Mouse (Mus musculus) liver, embryonic 14.5 days (tissue): Measurements from ENCODE around the gene Dync1li1. TPM values are rescaled to one million over a fixed set of nuclear protein-coding genes. Genes with fewer than 3 reads are reported as not detected.
A peak's percentile ranks its signal among the peaks of the same experiment; 100 is the strongest.
"Not testable (repeated sequence)": the region's sequence is repeated elsewhere in the genome, so short reads cannot be mapped to it uniquely, and the experiment has no call there.

Source experiments
- ATAC-seq: fragments of 200-750 bp; cut with Nextera tagmentation; 2 replicates; pipeline ENCODE4 v1.8.0; 2017; ENCODE audit warnings: moderate number of reproducible peaks, mild to moderate bottlenecking, moderate library complexity; ENCODE audit not compliant: insufficient read depth
- DNase-seq, 3 experiments: peaks; one replicate each; pipeline ENCODE4 v3.0.0-alpha.2; 2012 to 2013; ENCODE audit warnings: low read depth in 3 of 3, low spot score in 3 of 3
- H3K27ac ChIP-seq: fragments of 300-500 bp; sonication (generic); 2 replicates; pipeline ENCODE4 v1.5.1; 2014; ENCODE audit warnings: moderate library complexity, mild to moderate bottlenecking, control low read depth, inconsistent platforms
- H3K27me3 ChIP-seq: fragments of 300-500 bp; sonication (generic); 2 replicates; pipeline ENCODE4 v1.6.1; 2014; ENCODE audit warnings: mild to moderate bottlenecking, low read length, moderate library complexity; ENCODE audit not compliant: control insufficient read depth, insufficient read depth
- H3K36me3 ChIP-seq: fragments of 300-500 bp; sonication (generic); replicated peaks from 2 replicates; pipeline ENCODE4 v1.6.1; 2014; ENCODE audit warnings: low read depth; ENCODE audit not compliant: control insufficient read depth, insufficient read depth
- H3K4me1 ChIP-seq, 2 experiments: fragments of 200-500 bp in 1 of 2; fragments of 300-500 bp in 1 of 2; sonication (generic) in 1 of 2; replicated peaks; 2 replicates each; pipeline ENCODE4 v1.6.1; 2012 to 2014; ENCODE audit warnings: antibody characterized with exemption in 1 of 2, inconsistent platforms in 1 of 2, low read length in 1 of 2; ENCODE audit not compliant: control insufficient read depth in 2 of 2, insufficient read depth in 2 of 2
- H3K4me2 ChIP-seq: fragments of 300-500 bp; sonication (generic); 2 replicates; pipeline ENCODE4 v1.6.1; 2014; ENCODE audit warnings: low read depth, mild to moderate bottlenecking, control low read depth, moderate library complexity
- H3K4me3 ChIP-seq, 2 experiments: fragments of 200-500 bp in 1 of 2; fragments of 300-500 bp in 1 of 2; sonication (generic) in 1 of 2; 2 replicates each; pipeline ENCODE4 v1.5.1; 2012 to 2014; ENCODE audit warnings: low read depth in 2 of 2, low read length in 2 of 2, mild to moderate bottlenecking in 2 of 2, control low read depth in 1 of 2, inconsistent platforms in 1 of 2, moderate library complexity in 1 of 2; ENCODE audit not compliant: insufficient read depth in 1 of 2
- H3K9ac ChIP-seq: fragments of 300-500 bp; sonication (generic); replicated peaks from 2 replicates; pipeline ENCODE4 v1.6.1; 2014; ENCODE audit warnings: mild to moderate bottlenecking, control low read depth, moderate library complexity
- H3K9me3 ChIP-seq: fragments of 300-500 bp; sonication (generic); 2 replicates; pipeline ENCODE4 v1.6.1; 2016; ENCODE audit warnings: low read length, mixed read lengths; ENCODE audit not compliant: control insufficient read depth
- CTCF ChIP-seq: IDR thresholded peaks from 2 replicates; pipeline ENCODE4 v1.5.1; 2016; ENCODE audit warnings: antibody characterized with exemption, low read depth, control low read depth
- EP300 ChIP-seq: IDR thresholded peaks from 2 replicates; pipeline ENCODE4 v1.6.1; 2016; ENCODE audit warnings: antibody characterized with exemption, low read depth
- WGBS: fragments of 180-500 bp; shearing (Covaris S2); extraction: QIAGEN DNeasy Blood & Tissue Kit; methylation state at CpG from one replicate; pipeline ENCODE4 v1.1.7; 2014; ENCODE audit not compliant: insufficient replicate concordance; 5-methylcytosine and 5-hydroxymethylcytosine counted together
- polyA plus RNA-seq, 2 experiments: library from polyadenylated mRNA; depleted of rRNA in 1 of 2; stranded (reverse) in 1 of 2; unstranded in 1 of 2; fragments of >200 nt; fragmentation: Nextera tagmentation in 1 of 2; extraction: Ambion mirVana in 1 of 2; gene quantifications; 2 replicates each; pipeline versions ENCODE4 v1.2.1 to v1.2.3; 2012 to 2014

Dync1li1 gene
- polyA plus RNA-seq, 2 experiments: 10.3 to 10.8 TPM

GRCm38 (mm10) chr9:114647506-114648432, 40.8 kb upstream of the Dync1li1 start:
- Histone ChIP-seq H3K27ac (no peak overlapping the region), H3K27me3 (no peaks in the 10 kb centered on the region), H3K4me2 (no peak overlapping the region), H3K36me3 (no peaks in the 10 kb centered on the region), H3K9me3 (no peaks in the 10 kb centered on the region), H3K4me1 (no peaks in the 10 kb centered on the region), H3K9ac (no peak overlapping the region), H3K4me3 (no peak overlapping the region)
- ATAC-seq (no peak), DNase-seq (no peak)
- TF ChIP-seq EP300: no peak
- TF ChIP-seq CTCF: 0 out of 2 replicates have a peak, but pooled peaks have one; percentile 13
- 67% methylated on average over 28 of the region's 28 CpGs for WGBS

- H3K27me3 ChIP-seq, H3K36me3 ChIP-seq, H3K4me1 ChIP-seq, H3K4me2 ChIP-seq, H3K9ac ChIP-seq, H3K9me3 ChIP-seq, ATAC-seq, H3K4me3 ChIP-seq, H3K27ac ChIP-seq: not testable (repeated sequence)
- TF ChIP-seq CTCF: peak; percentile 67
- DNase-seq: peak in 2 of 3 experiments; percentile 17
- WGBS: 40% methylated on average over 8 of the region's 9 CpGs
Observed at GRCm38 (mm10) chr9:114648472-114648871, 40.1 kb upstream of the Dync1li1 start.

DNA sequence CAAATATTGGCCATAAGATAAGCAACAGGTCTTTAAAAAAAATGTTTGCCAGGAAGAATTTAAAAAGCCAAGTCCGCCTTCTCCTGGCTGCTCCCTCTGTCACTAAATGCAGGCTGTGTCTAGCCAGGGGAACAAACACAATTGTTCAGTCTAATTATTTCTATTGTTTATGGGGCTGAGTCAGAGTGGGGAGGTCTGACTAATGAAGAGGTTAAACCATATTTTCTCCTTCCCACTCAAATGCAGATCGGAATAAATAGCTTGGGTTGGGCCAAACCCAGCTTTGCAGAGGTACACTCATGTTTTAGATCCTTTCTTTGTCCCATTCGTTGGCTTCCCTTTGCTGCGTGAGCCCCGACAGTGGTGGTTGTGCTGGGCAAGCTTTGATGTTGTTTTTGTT, 39.2 kb upstream of the Dync1li1 start:
- Histone ChIP-seq H3K4me1 (no peaks in the 10 kb centered on the region), H3K27me3 (no peaks in the 10 kb centered on the region), H3K27ac (no peak overlapping the region), H3K4me2 (no peak overlapping the region), H3K36me3 (no peaks in the 10 kb centered on the region), H3K9ac (no peak overlapping the region), H3K4me3 (no peak overlapping the region), H3K9me3 (no peaks in the 10 kb centered on the region)
- no peak for ATAC-seq
- WGBS: 57% methylated on average over 5 of the region's 5 CpGs
- TF ChIP-seq CTCF (no peak), EP300 (no peak)
- DNase-seq: no peak

GRCm38 (mm10) chr9:114650938-114651634, 37.5 kb upstream of the Dync1li1 start:
- 44% methylated on average over 21 of the region's 21 CpGs for WGBS
- Histone ChIP-seq H3K4me2 (no peak overlapping the region), H3K4me1 (no peaks in the 10 kb centered on the region), H3K9me3 (no peaks in the 10 kb centered on the region), H3K27me3 (no peaks in the 10 kb centered on the region), H3K36me3 (no peaks in the 10 kb centered on the region), H3K27ac (no peak overlapping the region), H3K9ac (no peak overlapping the region), H3K4me3 (no peak overlapping the region)
- DNase-seq: no peak
- ATAC-seq: no peak
- no peak for TF ChIP-seq CTCF

- H3K4me1 ChIP-seq: no peaks in the 10 kb centered on the region
- H3K9ac ChIP-seq: no peak overlapping the region
- no peaks in the 10 kb centered on the region for H3K36me3 ChIP-seq
- no peak for TF ChIP-seq EP300
- peak; percentile 39; the same call in 1 of the 2 replicates for TF ChIP-seq CTCF
- no peaks in the 10 kb centered on the region for H3K9me3 ChIP-seq
- ATAC-seq (no peak), DNase-seq (no peak)
- 72% methylated on average over 4 of the region's 4 CpGs for WGBS
- no peaks in the 10 kb centered on the region for H3K27me3 ChIP-seq
- H3K27ac ChIP-seq: no peak overlapping the region
- H3K4me2 ChIP-seq: no peak overlapping the region
- H3K4me3 ChIP-seq: no peak overlapping the region
Observed at GRCm38 (mm10) chr9:114655356-114655755, 33.2 kb upstream of the Dync1li1 start.
